Mouse (Mus musculus) heart, adult 18-20 months (tissue): ENCODE measurements around the gene Slco4c1. TPM values are rescaled to one million over a fixed set of nuclear protein-coding genes. Genes with fewer than 3 reads are reported as not detected.

Experiments used
- DNase-seq, 2 experiments: peaks; one replicate each; pipeline ENCODE4 v3.0.0; 2021 to 2022; ENCODE audit warnings: mixed read lengths in 1 of 2
- total RNA-seq, 2 experiments: library from RNA; stranded (reverse); gene quantifications; 2 replicates each; pipeline ENCODE4 v1.2.3; 2021

Slco4c1 gene
- total RNA-seq, 2 experiments from 2014 or later, result 0.10 TPM; not detected in 1

DNA sequence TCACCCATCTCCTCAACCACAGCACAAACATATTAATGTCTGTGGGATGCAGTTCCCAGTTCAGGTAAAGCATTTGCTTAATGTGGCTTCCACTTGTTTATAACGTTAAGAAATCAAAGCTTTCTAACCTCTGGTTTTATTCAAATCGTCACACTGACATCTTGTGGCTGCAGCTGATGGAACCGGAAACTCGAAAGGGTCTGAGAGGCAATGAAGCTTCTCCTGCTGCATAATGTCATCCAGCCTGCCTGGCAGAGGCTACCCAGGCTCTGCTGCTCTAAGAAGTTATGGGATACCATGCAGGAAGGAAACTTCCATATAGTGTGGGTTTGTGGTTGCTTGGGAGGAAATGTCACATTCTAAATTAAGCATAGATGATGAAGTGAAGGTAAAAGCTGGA is 103.7 kb downstream of the Slco4c1 start:
- no peak for DNase-seq

DNA sequence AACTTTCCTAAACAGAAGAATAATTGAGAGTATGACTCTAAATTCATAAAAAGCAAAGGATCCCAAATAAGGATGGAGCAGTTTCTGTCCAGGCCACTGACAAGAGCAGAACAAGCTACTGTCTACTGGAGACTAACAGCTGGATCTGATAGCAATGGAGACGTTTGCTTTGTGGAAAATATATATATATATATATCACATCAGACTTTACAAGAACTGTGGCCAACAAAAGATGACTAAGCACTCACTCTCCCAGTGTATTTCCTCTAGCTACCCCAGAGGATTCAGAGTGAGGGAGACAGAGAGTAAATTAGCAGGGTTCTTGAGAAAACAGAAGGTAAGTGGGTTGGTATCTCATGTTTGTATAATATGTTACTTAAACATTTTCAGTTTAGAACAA is 105.4 kb downstream of the Slco4c1 start:
- no peak for DNase-seq
